Mouse (Mus musculus): ENCODE results near the gene Ebf1. TPM values are rescaled to one million over a fixed set of nuclear protein-coding genes. Genes with fewer than 3 reads are reported as not detected.

The Ebf1 gene
- polyA plus RNA-seq, 1 experiment from 2014 or later = 8.8 TPM

DNA sequence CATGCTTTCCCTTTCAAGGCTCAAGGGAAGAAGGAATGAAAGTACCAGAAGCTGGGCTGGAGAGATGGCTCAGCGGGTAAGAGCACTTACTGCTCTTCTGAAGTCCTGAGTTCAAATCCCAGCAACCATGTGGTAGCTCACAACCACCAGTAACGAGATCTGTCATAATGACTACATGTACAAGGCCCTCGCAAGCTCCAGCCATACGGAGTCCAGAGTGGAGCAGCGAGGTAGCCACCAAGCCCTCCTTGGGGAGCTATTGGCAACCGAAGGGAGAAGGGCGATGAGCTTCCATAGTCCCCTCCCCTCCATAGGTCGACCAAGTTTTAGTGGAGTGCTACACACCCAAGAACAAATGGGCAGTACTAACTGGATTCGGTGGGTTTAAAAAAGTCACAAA is 78.3 kb downstream of the Ebf1 start:
- Histone ChIP-seq H3K27ac (ENCODE audit: low read length) (no peak overlapping the region), H3K4me2 (replicated peaks; ENCODE audit: low read depth, low read length) (no peak overlapping the region), H3K9me3 (ENCODE audit: low read length) (no peaks in the 10 kb centered on the region), H3K4me1 (ENCODE audit: insufficient read depth, low read depth, low read length) (no peaks in the 10 kb centered on the region), H3K4me3 (ENCODE audit: low read depth, low read length) (no peak overlapping the region), H3K27me3 (replicated peaks; ENCODE audit: insufficient read depth, low read length) (no peaks in the 10 kb centered on the region; the same call in 1 of the 2 replicates), H3K9ac (replicated peaks; ENCODE audit: low read depth) (no peak overlapping the region), H3K36me3 (ENCODE audit: insufficient read depth, low read length) (no peaks in the 10 kb centered on the region)
- 95% methylated on average over 9 of the region's 9 CpGs for WGBS
- TF ChIP-seq EP300 (IDR thresholded peaks at IDR 0.05) (no peak), CTCF (IDR thresholded peaks at IDR 0.05) (no peak)
- no peak for ATAC-seq
- DNase-seq (ENCODE audit: low spot score) = no peak

DNA sequence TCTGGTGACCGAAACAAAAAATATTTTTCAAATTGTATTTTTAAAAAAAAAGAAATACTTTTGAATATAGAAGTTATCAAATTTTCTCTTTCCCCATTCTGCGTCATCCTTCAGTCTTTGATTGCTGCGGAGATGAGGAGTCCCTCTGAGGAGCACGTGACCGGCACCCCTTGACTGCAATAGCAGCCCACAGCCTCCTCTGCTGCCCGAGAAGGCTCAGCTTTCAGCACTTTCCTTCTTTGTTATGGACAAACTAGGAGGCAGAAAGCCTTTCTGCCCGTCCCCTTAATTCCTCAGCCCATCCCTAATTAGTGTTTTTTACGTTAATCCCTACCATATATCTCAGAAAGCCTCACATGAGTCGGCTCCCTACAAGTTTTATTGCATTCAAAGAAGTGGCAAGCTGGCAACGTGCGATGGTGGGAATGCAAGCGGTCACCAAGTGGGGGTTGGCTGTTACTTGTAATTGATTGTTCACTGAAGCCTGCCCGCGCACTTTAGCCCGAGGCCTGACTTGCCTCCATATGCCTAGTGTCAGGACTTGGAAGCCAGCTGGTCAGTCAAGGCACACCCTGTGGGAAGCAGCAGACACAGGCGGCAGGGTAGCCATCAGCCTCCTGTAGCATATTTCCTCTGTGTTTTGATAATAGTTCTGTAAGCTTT is 79.6 kb downstream of the Ebf1 start:
- Histone ChIP-seq H3K9me3 (ENCODE audit: low read length) (no peaks in the 10 kb centered on the region), H3K9ac (replicated peaks; ENCODE audit: low read depth) (no peak overlapping the region), H3K4me3 (ENCODE audit: low read depth, low read length) (no peak overlapping the region; the same call in 1 of the 2 replicates), H3K27ac (ENCODE audit: low read length) (no peak overlapping the region), H3K36me3 (ENCODE audit: insufficient read depth, low read length) (no peaks in the 10 kb centered on the region), H3K4me1 (ENCODE audit: insufficient read depth, low read depth, low read length) (no peaks in the 10 kb centered on the region), H3K4me2 (replicated peaks; ENCODE audit: low read depth, low read length) (peak overlapping the region; percentile 35), H3K27me3 (replicated peaks; ENCODE audit: insufficient read depth, low read length) (no peaks in the 10 kb centered on the region; the same call in 1 of the 2 replicates)
- ATAC-seq (peak; percentile 67), DNase-seq (ENCODE audit: low spot score) (peak; percentile 50)
- no peak for TF ChIP-seq CTCF (IDR thresholded peaks at IDR 0.05)
- no peak for TF ChIP-seq EP300 (IDR thresholded peaks at IDR 0.05)
- WGBS = 15% methylated on average over 16 of the region's 16 CpGs

- TF ChIP-seq EP300 (IDR thresholded peaks at IDR 0.05) (no peak), CTCF (IDR thresholded peaks at IDR 0.05) (no peak)
- H3K4me1 ChIP-seq (ENCODE audit: insufficient read depth, low read depth, low read length) = no peaks in the 10 kb centered on the region
- no peaks in the 10 kb centered on the region for H3K9me3 ChIP-seq (ENCODE audit: low read length)
- 65% methylated on average over 4 of the region's 4 CpGs for WGBS
- ATAC-seq (no peak), DNase-seq (ENCODE audit: low spot score) (no peak)
- H3K27ac ChIP-seq (ENCODE audit: low read length) = no peak overlapping the region
- no peak overlapping the region for H3K4me3 ChIP-seq (ENCODE audit: low read depth, low read length)
- no peak overlapping the region for H3K9ac ChIP-seq (replicated peaks; ENCODE audit: low read depth)
- no peak overlapping the region for H3K4me2 ChIP-seq (replicated peaks; ENCODE audit: low read depth, low read length)
- no peaks in the 10 kb centered on the region for H3K36me3 ChIP-seq (ENCODE audit: insufficient read depth, low read length)
- H3K27me3 ChIP-seq (replicated peaks; ENCODE audit: insufficient read depth, low read length) = no peaks in the 10 kb centered on the region
Measured at GRCm38 (mm10) chr11:44700181-44700580, 83.1 kb downstream of the Ebf1 start.

DNA sequence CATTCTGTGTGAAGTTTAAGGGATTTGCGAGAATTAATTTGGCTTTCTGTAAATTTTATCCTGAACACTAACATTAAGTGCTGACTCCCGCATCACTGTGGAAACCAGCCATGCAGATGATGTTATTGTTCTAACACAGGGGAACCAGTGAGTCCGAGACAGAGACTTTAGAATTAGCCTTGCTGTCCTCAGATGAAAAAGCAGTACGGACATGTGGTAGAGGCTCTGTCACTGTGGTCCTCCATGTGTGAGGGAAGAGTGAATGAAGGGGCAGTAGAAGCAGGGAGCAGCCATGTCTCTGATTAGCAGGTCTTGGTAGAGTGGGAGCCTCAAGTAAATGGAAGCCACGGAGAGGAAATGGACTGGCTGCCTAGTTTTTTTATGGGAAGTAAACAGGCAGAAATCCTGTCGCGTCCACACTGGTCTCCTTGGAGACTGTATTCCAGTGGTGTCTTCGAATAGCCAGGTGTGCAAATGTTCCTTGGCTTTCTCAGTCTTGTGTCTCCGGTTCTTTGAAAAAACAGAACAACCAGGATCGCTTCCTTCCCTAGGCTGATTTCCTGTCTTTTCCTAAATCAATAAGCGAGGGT is 84.2 kb downstream of the Ebf1 start:
- WGBS = 49% methylated on average over 11 of the region's 11 CpGs
- Histone ChIP-seq H3K4me1 (ENCODE audit: insufficient read depth, low read depth, low read length) (no peaks in the 10 kb centered on the region), H3K9ac (replicated peaks; ENCODE audit: low read depth) (no peak overlapping the region), H3K27ac (ENCODE audit: low read length) (no peak overlapping the region), H3K27me3 (replicated peaks; ENCODE audit: insufficient read depth, low read length) (no peaks in the 10 kb centered on the region), H3K4me2 (replicated peaks; ENCODE audit: low read depth, low read length) (no peak overlapping the region), H3K36me3 (ENCODE audit: insufficient read depth, low read length) (no peaks in the 10 kb centered on the region), H3K4me3 (ENCODE audit: low read depth, low read length) (no peak overlapping the region), H3K9me3 (ENCODE audit: low read length) (no peaks in the 10 kb centered on the region)
- DNase-seq (ENCODE audit: low spot score) = no peak
- ATAC-seq = no peak
- TF ChIP-seq CTCF (IDR thresholded peaks at IDR 0.05) = no peak
- no peak for TF ChIP-seq EP300 (IDR thresholded peaks at IDR 0.05)

GRCm38 (mm10) chr11:44701864-44702263 is 84.7 kb downstream of the Ebf1 start:
- Histone ChIP-seq H3K9ac (replicated peaks; ENCODE audit: low read depth) (no peak overlapping the region), H3K9me3 (ENCODE audit: low read length) (no peaks in the 10 kb centered on the region), H3K36me3 (ENCODE audit: insufficient read depth, low read length) (no peaks in the 10 kb centered on the region), H3K4me2 (replicated peaks; ENCODE audit: low read depth, low read length) (no peak overlapping the region), H3K27ac (ENCODE audit: low read length) (no peak overlapping the region), H3K4me1 (ENCODE audit: insufficient read depth, low read depth, low read length) (no peaks in the 10 kb centered on the region), H3K27me3 (replicated peaks; ENCODE audit: insufficient read depth, low read length) (no peaks in the 10 kb centered on the region), H3K4me3 (ENCODE audit: low read depth, low read length) (no peak overlapping the region)
- no peak for DNase-seq (ENCODE audit: low spot score)
- WGBS = 56% methylated on average over 1 of the region's 1 CpGs
- ATAC-seq = no peak
- TF ChIP-seq CTCF (IDR thresholded peaks at IDR 0.05) = no peak

DNA sequence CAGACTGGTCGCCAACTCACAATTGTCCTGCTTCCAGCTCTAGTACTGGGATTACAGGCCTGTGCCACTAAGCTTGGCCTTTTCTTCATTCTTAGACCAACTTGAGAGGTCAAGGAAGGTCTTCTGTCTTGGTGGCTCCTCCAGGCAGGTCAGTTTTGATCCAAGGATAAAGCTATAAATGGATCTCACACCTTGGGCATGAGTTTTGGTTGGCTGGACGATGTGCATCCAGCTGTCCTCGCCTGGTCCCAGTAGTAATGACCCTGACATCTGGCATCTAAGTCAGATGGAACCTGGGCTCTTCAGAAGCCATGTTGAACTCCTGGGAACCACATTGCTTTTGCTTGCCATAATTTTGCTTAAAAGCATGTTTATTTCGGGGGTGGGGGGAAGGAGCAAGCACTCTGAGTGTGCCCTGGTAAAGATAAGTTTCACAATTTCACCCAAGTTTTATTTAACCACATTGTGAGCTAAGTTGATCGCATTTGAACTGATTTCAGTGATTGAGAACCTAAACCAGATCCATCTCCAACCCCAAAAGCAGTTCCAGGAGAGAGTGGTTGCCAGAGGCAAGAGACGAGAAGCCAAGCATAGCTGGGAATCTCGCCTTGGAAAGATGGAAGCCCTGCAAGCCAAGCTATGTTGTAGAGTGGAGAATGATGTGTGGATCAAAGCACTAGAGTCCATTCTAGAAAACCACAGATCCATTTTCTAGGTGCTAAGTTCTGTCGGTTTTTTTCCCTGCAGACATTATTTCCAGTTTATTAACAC is 85.8 kb downstream of the Ebf1 start:
- no peak overlapping the region for H3K4me2 ChIP-seq (replicated peaks; ENCODE audit: low read depth, low read length)
- H3K9ac ChIP-seq (replicated peaks; ENCODE audit: low read depth) = no peak overlapping the region
- H3K27me3 ChIP-seq (replicated peaks; ENCODE audit: insufficient read depth, low read length) = no peaks in the 10 kb centered on the region
- H3K9me3 ChIP-seq (ENCODE audit: low read length) = no peaks in the 10 kb centered on the region
- DNase-seq (ENCODE audit: low spot score) (no peak), ATAC-seq (no peak)
- no peak overlapping the region for H3K4me3 ChIP-seq (ENCODE audit: low read depth, low read length)
- H3K36me3 ChIP-seq (ENCODE audit: insufficient read depth, low read length) = no peaks in the 10 kb centered on the region
- H3K27ac ChIP-seq (ENCODE audit: low read length) = no peak overlapping the region
- 91% methylated on average over 8 of the region's 8 CpGs for WGBS
- TF ChIP-seq CTCF (IDR thresholded peaks at IDR 0.05) (no peak), EP300 (IDR thresholded peaks at IDR 0.05) (no peak)
- no peaks in the 10 kb centered on the region for H3K4me1 ChIP-seq (ENCODE audit: insufficient read depth, low read depth, low read length)
